Mouse (Mus musculus) monocyte, adult 59 days (primary cell): ENCODE data around the gene Tmem136. TPM values are rescaled to one million over a fixed set of nuclear protein-coding genes. Genes with fewer than 3 reads are reported as not detected.

Experiments
- total RNA-seq, 2 experiments: library from RNA; stranded (reverse); gene quantifications; one replicate each; pipeline ENCODE4 v1.2.4; 2023

Gene Tmem136
- total RNA-seq: not detected

GRCm38 (mm10) chr9:43116134-43116996, at the start of gene Tmem136:
TSS of gene Tmem136 (minus strand) at chr9:43116570.

GRCm38 (mm10) chr9:43107187-43107517, 9.2 kb downstream of the Tmem136 start, which contains the start of gene Arhgef12:
TSS of gene Arhgef12 (minus strand) at chr9:43107239.

Other genes starting within 250 kb of the Tmem136 start
- not detected for gene Grik4, start 172.1 kb downstream of the Tmem136 start, total RNA-seq
- 10 to 100 TPM; 11.2 to 15.3 TPM for gene Arhgef12, start 9.3 kb downstream of the Tmem136 start, total RNA-seq
- gene Pou2f3, start 93.8 kb upstream of the Tmem136 start, total RNA-seq: not detected
- gene Oaf, start 123.3 kb upstream of the Tmem136 start, total RNA-seq: 1 to 10 TPM; 4.8 to 5.1 TPM
- under 1 TPM in 1 of 2 experiments, not detected in 1; 0.39 TPM for gene Trim29, start 194.3 kb upstream of the Tmem136 start, total RNA-seq